Mouse (Mus musculus): ENCODE measurements around the gene Strip2.

Strip2 gene

GRCm38 (mm10) chr6:30005851-30006250 lies 89.0 kb downstream of the Strip2 start:
- in situ Hi-C loops (cut with MboI, MseI): no loop called here

GRCm38 (mm10) chr6:30009204-30009603 lies 92.4 kb downstream of the Strip2 start:
- in situ Hi-C loops (cut with MboI, MseI): no loop called here

Data from T-helper 1 cell (primary cell).